Mouse (Mus musculus) thymus, postnatal 14 days (tissue): ENCODE results near the gene Tex50.
"Not testable (repeated sequence)": the region's sequence is repeated elsewhere in the genome, so short reads cannot be mapped to it uniquely, and the experiment has no call there.

Experiments
- DNase-seq: peaks from one replicate; pipeline ENCODE4 v3.0.0; 2021

Tex50 gene

DNA sequence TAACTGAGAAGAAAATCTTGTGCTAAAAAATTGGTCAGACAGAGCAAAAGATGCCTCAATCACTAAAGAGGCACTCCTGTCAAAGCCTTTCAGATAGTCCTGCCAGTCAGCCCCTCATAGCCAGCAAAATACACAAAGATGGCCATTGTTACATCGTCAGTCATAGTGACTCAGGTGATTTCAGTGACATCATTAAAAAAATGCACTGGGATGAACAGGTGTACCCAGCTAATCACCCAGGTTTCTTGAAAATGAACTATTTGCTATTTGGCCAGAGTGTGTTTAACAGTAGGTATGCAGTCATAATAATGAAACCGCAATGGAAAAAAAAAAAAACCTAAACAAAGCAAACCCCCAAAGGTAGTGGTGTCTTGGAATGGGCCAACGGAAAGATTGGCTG is at the start of gene Tex50:
TSS of gene Tex50 (minus strand) at position 101 of the 400 bp plus-strand sequence.
- DNase-seq = no peak

GRCm38 (mm10) chr1:161199856-161200255 is 40.7 kb upstream of the Tex50 start:
- no peak for DNase-seq

- DNase-seq = not testable (repeated sequence)
These were observed 37.2 kb upstream of the Tex50 start for GRCm38 (mm10) chr1:161196364-161196763.

GRCm38 (mm10) chr1:161195541-161196351 is 36.6 kb upstream of the Tex50 start:
- peak; percentile 72 for DNase-seq

DNA sequence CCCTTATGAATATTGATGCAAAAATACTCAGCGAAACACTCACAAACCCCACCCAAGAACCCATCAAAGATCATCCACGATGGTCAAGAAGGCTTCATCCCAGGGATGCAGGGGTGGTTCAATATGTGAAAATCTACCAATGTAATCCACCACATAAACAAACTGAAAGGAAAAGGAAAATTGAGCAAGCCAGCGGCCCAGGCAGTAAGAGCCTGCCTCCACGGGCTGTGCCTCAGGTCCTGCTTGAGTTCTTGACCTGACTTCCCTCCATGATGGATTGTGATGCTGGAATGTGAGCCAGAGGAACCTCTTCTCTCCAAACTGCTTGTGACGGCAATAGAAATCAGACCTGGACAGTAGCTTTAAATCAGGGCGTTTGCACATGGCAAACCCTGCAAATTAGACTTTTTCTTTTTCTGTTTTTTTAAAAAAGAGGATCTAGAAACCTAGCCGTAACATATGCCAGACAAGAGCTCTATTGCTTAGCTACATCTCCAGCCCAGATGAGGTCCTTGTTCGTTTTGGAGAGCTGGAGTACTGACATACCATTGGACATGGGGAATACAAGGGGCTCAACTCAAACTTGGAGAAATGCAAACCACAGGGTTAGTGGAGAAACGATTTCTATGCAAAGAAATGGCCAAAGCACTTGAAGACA is 31.3 kb upstream of the Tex50 start:
- no peak for DNase-seq

DNA sequence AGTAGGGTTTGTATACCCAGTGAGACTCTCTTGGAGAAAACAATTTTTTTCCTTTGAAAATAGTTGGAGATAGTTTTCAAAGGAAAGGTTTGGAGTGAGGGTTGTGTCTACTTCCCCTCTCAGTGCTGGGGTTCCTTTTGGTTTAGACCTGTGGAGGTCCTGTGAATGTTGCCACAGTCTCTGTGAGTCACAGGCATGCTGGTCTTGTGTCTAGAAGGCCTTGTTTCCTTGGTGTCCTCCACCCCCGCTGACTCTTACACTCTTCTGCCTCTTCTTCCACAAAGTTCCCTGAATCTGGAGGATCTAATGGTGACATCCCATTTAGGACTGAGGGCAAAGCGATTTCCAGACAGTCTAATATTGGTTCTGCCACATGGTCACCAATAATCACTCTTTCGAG is 26.3 kb upstream of the Tex50 start:
- DNase-seq = no peak

DNA sequence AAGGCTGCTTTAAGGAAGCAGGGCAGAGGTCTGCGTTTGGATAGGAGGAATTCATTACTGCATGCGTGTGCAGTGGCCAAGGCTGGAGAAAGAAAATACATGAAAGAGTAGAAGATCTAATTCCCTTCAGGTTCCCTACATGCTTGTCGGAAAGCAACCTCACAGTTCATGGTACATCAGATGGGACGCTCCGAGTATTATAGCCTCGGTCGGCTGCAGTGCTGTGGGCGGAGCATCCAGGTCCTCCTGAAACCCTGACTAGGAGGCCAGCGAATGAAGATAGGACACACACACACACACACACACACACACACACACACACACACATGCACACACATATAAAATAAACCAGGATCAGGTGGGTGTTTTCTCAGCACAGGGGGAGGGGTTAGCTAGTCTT is 24.6 kb upstream of the Tex50 start:
- DNase-seq = no peak

DNA sequence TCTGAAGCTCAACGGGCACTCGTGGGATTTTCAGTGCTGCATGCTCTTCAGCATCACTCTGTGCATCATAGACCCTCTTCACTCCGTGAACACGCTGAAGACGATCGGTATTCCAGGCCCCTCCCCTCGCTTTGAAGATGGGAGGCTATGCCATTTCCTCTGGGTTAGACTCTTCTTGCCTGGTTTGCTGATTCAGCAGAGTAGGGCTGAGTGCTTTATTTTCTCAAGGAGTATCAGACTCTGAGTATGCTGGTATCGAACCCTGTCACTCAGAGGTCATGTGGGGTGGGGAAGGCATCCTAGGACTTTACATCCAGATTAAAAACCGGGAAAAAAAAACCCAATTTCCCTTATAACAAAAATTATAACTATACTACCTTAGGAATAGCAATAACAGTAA is 23.3 kb upstream of the Tex50 start:
- no peak for DNase-seq

GRCm38 (mm10) chr1:161180674-161181073 is 21.6 kb upstream of the Tex50 start:
- peak; percentile 77 for DNase-seq

- peak; percentile 88 for DNase-seq
These were observed 11.5 kb upstream of the Tex50 start for GRCm38 (mm10) chr1:161170651-161171050.

GRCm38 (mm10) chr1:161160266-161160665 is 1.2 kb upstream of the Tex50 start:
- no peak for DNase-seq

GRCm38 (mm10) chr1:161156546-161156945 is 2.6 kb downstream of the Tex50 start:
- DNase-seq = no peak

GRCm38 (mm10) chr1:161151098-161151497 is 8.0 kb downstream of the Tex50 start:
- no peak for DNase-seq

DNA sequence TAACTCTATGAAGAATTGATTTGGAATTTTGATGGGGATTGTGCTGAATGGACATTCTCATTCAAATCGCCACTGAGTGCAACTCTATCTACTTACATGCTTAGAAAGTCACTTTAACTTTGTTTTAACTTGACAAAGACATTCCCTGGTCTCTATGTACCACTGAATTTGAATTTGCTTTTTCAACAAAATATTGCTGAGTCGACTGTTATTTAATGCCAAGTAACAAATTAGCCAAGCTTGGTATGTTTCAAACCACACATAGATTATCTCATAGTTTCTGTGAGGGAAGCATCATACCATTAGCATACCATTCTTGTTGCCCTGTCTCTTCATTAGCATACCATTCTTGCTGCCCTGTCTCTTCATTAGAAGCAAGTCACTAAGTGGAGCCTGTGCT is 11.2 kb downstream of the Tex50 start:
- no peak for DNase-seq

DNA sequence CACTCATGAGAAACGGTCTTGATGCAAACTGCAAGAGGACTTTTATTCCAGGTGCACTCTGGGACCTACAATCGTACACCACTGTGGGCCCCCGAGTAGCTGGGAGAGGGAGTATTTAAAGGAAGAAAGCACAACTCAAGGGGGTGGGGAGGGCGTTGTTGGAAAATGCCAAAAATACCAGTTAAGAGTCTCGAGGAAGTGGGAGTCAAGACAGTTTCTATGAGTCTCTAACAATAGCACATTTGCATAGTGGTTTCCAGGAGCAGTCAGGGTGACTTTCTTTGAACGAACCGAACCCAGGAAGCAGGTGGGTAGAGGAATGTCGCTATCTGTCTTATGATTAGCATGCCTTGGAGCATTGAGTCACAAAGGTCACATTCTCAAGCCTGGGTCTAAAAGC is 13.5 kb downstream of the Tex50 start:
- DNase-seq = not testable (repeated sequence)

DNA sequence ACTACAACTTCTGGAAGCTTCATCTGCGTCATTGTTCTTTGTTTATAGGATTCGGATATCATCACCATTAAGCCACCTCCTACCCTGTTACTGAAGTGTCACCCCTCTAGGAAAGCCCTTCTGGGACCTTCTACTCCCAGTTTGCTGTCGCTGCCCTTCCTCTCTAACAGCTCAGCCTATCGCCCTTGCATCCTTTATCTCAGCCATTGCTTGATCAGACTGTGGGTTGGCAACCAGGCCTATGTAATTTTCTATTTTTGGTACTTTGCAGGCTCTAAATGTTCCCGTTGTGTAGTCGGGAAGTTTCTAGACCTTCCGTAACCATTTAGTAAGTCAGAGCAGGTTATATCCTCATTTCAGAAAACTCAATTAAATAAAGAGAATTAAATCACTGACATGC is 15.9 kb downstream of the Tex50 start:
- DNase-seq = no peak

DNA sequence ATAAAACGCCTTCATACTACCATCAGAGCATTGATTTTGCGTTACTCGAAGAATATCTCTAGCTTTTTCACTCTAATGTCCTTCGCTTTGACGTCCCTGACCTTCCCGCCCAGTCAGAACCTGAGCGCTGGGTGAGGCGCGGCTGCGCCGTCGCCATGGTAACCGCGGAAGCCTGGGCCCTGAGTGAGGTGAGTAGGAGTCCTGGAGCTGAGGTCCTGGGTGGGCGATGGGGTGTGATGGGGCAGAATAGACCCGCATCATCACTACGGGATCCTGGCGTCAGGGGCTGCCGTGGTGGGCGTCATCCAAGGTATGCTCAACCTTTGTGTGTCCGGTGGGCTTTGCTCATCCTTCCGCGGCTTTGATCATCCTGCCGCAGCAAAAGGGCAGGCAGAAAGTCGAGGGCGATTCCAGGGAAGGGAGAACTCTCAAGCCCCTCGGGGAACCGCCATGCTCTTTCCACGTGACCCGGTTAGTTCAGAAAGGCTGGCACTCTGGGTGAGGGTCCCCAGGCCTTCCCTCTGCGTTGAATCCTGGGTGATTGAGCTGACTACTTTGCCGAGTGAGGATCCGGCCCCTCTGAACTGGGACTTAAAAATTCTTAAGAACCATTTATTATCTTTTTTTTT is 16.5 kb downstream of the Tex50 start, which contains the start of gene Ankrd45:
TSS of gene Ankrd45 (plus strand) at position 161 of the 629 bp plus-strand sequence.
- peak; percentile 49 for DNase-seq

- DNase-seq = no peak
These were observed 18.9 kb downstream of the Tex50 start for GRCm38 (mm10) chr1:161140026-161140762.

GRCm38 (mm10) chr1:161139496-161139895 is 19.6 kb downstream of the Tex50 start:
- DNase-seq = no peak

DNA sequence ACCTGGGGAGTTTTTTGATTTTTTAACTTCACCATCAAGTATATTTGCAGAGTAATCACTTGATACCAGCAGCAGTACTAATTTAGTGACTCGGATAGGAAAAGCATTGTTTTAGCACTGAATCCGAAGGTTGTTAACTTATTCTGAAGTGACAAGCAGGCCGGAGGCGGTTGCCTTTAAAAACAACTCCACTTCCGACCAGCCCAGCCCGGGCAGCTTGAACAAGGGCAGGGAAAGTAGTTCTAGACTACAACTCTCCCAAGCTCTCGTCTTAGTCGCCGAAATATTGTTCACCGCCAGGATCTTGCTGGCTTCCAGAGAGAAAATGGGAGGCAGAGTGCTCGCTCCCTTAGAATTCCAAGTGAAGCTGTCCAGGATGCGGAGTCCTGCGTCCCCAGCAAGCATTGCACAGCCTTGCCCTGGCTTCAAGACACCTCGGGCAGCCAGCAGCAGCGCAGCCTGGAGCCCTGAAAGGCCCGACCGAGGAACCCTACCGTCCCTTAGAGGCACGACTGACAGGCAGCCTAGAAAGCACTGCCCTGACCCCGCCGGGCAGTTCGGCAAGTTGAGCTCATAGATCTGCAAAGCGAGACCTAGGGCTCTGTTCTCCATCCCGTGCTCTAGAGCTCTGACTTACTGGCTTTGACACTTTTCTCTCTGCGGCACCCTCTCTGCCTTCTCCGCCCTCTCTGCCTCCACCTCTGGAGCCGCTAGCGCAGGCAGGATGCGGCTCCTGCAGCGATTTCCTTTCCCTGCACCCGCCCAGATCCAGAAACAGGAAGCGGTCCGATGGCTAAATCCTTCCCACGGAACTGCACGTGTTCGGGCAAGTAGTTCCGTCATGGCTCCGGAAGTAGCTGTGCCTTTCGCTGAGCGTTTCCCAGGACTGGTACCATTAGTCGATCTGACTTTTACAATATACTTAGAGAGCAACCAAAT is 28.1 kb downstream of the Tex50 start, which contains the start of gene Klhl20:
TSS of gene Klhl20 (minus strand) at position 786 of the 939 bp plus-strand sequence.
- DNase-seq = peak; percentile 94

GRCm38 (mm10) chr1:161126461-161126860 is 32.7 kb downstream of the Tex50 start:
- DNase-seq = no peak
